Mouse (Mus musculus) lung, adult 2 months (tissue): ENCODE measurements around the gene Padi1.

Experiments
- CTCF ChIP-seq: fragments of 200-500 bp; IDR thresholded peaks from 2 replicates; pipeline ENCODE4 v1.5.1; 2011; ENCODE audit warnings: mild to moderate bottlenecking, low read length, control low read depth; ENCODE audit not compliant: insufficient read depth
- POLR2A ChIP-seq: fragments of 200-500 bp; IDR thresholded peaks from 2 replicates; pipeline ENCODE4 v1.6.1; 2011; ENCODE audit warnings: low read depth, mild to moderate bottlenecking, control low read depth, low read length, borderline replicate concordance; ENCODE audit errors: extremely low read depth

DNA sequence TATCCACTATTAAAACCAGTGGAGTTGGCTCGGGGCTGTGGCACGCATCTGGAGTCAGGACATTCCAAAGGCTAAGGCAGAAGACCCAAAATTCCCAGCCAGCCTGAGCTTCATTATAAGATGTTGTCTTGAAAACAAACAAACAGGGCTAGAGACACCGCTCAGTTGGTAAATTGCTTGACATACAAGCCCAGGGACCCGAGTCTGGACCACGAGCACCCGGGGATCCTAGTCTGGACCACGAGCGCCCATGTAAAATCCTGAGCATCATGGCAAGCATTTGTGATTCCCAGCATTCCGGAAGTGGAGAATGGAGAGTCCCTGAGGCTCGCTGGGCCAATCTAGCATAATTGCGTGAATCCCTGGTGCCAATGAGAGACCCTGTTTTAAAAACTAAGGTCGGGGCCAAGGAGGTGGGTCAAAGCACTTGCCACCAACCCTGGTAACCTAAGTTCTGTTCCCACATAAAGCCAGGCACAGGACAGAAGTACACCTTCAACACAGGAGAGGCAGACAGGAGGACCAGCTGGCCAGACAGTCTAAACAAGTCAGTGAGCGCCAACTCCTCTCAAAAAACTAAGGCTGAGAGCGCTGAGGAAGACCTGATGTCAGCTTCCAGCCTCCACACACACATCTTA lies 46.1 kb upstream of the Padi1 start:
- TF ChIP-seq CTCF: no peak
- TF ChIP-seq POLR2A: no peak
